Comparison of ENCODE assay signal across 9 mouse cellular contexts in the genomic region with DNA sequence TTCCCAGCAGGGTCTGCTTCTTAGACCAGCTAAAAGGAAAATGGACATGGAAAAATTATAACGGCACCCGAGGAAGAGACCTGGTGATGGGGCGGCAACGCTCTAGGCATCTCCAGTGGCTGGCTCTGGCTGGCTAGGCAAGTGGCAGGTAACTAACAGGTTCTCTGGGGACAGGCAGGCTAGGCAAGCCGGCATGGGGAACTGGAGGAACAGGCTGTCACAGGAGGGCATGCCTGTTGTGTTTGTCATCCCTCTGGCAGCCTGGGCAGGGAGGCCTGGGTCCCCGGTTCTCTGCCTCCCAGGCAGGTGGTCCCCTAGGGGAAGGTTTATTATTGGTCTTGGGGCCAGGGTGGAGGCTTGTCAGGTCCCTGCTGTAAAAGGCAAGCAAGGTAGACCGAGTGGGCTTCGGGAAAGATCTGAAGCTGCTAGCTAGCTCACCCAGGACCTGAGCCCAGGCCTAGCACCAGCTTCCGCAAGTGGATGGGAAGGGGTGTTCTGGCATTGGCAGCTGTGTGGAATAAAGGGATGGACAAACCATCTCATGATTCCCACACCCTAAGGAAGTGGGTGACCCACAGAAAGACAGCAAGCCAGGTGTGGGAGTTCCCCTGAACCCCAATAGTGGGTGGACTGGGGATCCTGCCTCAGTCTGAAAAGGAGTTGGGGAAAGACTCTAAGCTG. TPM values are rescaled to one million over a fixed set of nuclear protein-coding genes. Genes with fewer than 3 reads are reported as not detected.
DNase-seq lines count a peak whose midpoint lies in the region; ATAC-seq and TF ChIP-seq lines count a peak whose summit lies in the region.
"Had no signal": no experiment of that assay in that cellular context is flagged by ENCODE, and none has a peak within 500 bp of the region (broad histone marks: within the 10 kb centered on the region; RNA-seq: fewer than 3 reads in every experiment).

No protein-coding gene starts in this region.

- no peak for DNase-seq in heart, adult 2 months
- DNase-seq in embryonic facial prominence, embryonic 10.5 days (ENCODE audit: low spot score): peak; percentile 32
- DNase-seq in hindbrain, postnatal 0 days (ENCODE audit: low spot score): no peak
- DNase-seq in testis, postnatal 10 days (ENCODE audit: low spot score): no peak
- no peak for DNase-seq in spleen, postnatal 4 days (ENCODE audit: low spot score in 2 of 2)
- no peak for DNase-seq in adrenal gland, postnatal 10 days

- no peak overlapping the region for H3K4me3 ChIP-seq in heart, embryonic 16.5 days (ENCODE audit: low read length)
- no peak overlapping the region for H3K4me3 ChIP-seq in heart, adult 2 months
- peak overlapping the region; percentile 80 for H3K4me3 ChIP-seq in embryonic facial prominence, embryonic 10.5 days
- H3K4me3 ChIP-seq in hindbrain, postnatal 0 days (ENCODE audit: low read length): peak overlapping the region; percentile 86
- H3K4me3 ChIP-seq in midbrain, embryonic 16.5 days (ENCODE audit: low read depth, low read length): peak overlapping the region; percentile 92

- peak overlapping the region; percentile 10 for H3K27ac ChIP-seq in heart, embryonic 16.5 days (ENCODE audit: low read length)
- H3K27ac ChIP-seq in heart, adult 2 months: no peak overlapping the region
- H3K27ac ChIP-seq in embryonic facial prominence, embryonic 10.5 days (replicated peaks): peak overlapping the region; percentile 90
- H3K27ac ChIP-seq in hindbrain, postnatal 0 days: peak overlapping the region; percentile 88
- H3K27ac ChIP-seq in midbrain, embryonic 16.5 days (ENCODE audit: low read length): peak overlapping the region; percentile 23; the same call in 1 of the 2 replicates

- no peak for ATAC-seq in heart, embryonic 16.5 days (replicated peaks; ENCODE audit: extremely low read depth, insufficient read depth, low FRiP score)
- ATAC-seq in hindbrain, postnatal 0 days: no peak
- no peak for ATAC-seq in midbrain, embryonic 16.5 days

- intact Hi-C loops in heart, adult 2 months (cut with DNase I): loop anchor here (5.0 kb wide), 1 partner anchor 35 kb away; the partner anchor contains the start of gene 4930404H24Rik

- H3K79me2 ChIP-seq in heart, adult 2 months (replicated peaks; ENCODE audit: control insufficient read depth, insufficient read depth, low read length): no peaks in the 10 kb centered on the region

- peaks cover 41% of the 10 kb centered on the region for H3K4me1 ChIP-seq in heart, embryonic 16.5 days (ENCODE audit: control insufficient read depth, insufficient read depth, low read length)
- no peaks in the 10 kb centered on the region for H3K4me1 ChIP-seq in heart, adult 2 months (ENCODE audit: control insufficient read depth, insufficient read depth, low read length)
- peaks cover 76% of the 10 kb centered on the region for H3K4me1 ChIP-seq in embryonic facial prominence, embryonic 10.5 days
- H3K4me1 ChIP-seq in hindbrain, postnatal 0 days (ENCODE audit: insufficient read depth, low read length): peaks cover 15% of the 10 kb centered on the region; the same call in 1 of the 2 replicates
- H3K4me1 ChIP-seq in midbrain, embryonic 16.5 days (ENCODE audit: control insufficient read depth, insufficient read depth, low read length): peaks cover 43% of the 10 kb centered on the region

- no peak for TF ChIP-seq EP300 in heart, adult 2 months (IDR thresholded peaks at IDR 0.05; ENCODE audit: insufficient read depth, low read depth, low read length)

- no peak for TF ChIP-seq POLR2A in heart, adult 2 months (IDR thresholded peaks at IDR 0.05; ENCODE audit: insufficient read depth, low read depth, low read length)

- no peak overlapping the region for H3K4me2 ChIP-seq in heart, embryonic 16.5 days (ENCODE audit: low read depth, low read length)
- H3K4me2 ChIP-seq in hindbrain, postnatal 0 days (ENCODE audit: low read depth, low read length): peak overlapping the region; percentile 69
- H3K4me2 ChIP-seq in midbrain, embryonic 16.5 days (ENCODE audit: low read length): peak overlapping the region; percentile 91

- 61% methylated on average over 9 of the region's 9 CpGs for WGBS in heart, embryonic 16.5 days
- 72% methylated on average over 9 of the region's 9 CpGs for WGBS in heart, adult 2 months
- WGBS in embryonic facial prominence, embryonic 10.5 days: 44% methylated on average over 9 of the region's 9 CpGs
- WGBS in hindbrain, postnatal 0 days: 42% methylated on average over 9 of the region's 9 CpGs
- 37% methylated on average over 9 of the region's 9 CpGs for WGBS in midbrain, embryonic 16.5 days

- no peak for TF ChIP-seq CTCF in heart, adult 2 months (IDR thresholded peaks at IDR 0.05)
- TF ChIP-seq CTCF in hindbrain, postnatal 0 days (IDR thresholded peaks at IDR 0.05; ENCODE audit: low read depth): no peak

- no peaks in the 10 kb centered on the region for H3K36me3 ChIP-seq in heart, embryonic 16.5 days (ENCODE audit: control insufficient read depth, insufficient read depth)
- no peaks in the 10 kb centered on the region for H3K36me3 ChIP-seq in heart, adult 2 months (ENCODE audit: control insufficient read depth, insufficient read depth, low read length)
- no peaks in the 10 kb centered on the region for H3K36me3 ChIP-seq in embryonic facial prominence, embryonic 10.5 days (replicated peaks)
- H3K36me3 ChIP-seq in hindbrain, postnatal 0 days (ENCODE audit: insufficient read depth, low read length): no peaks in the 10 kb centered on the region
- no peaks in the 10 kb centered on the region for H3K36me3 ChIP-seq in midbrain, embryonic 16.5 days (ENCODE audit: control insufficient read depth, insufficient read depth, low read length)

- H3K27me3 ChIP-seq in heart, embryonic 16.5 days (ENCODE audit: control insufficient read depth, insufficient read depth, low read length): peaks cover 3% of the 10 kb centered on the region; the same call in 1 of the 2 replicates
- peaks cover 5% of the 10 kb centered on the region; the same call in 1 of the 2 replicates for H3K27me3 ChIP-seq in heart, adult 2 months (ENCODE audit: control insufficient read depth, insufficient read depth, low read length)
- peaks cover 96% of the 10 kb centered on the region for H3K27me3 ChIP-seq in embryonic facial prominence, embryonic 10.5 days (replicated peaks; ENCODE audit: low read depth, poor library complexity, severe bottlenecking)
- H3K27me3 ChIP-seq in hindbrain, postnatal 0 days (ENCODE audit: insufficient read depth, low read length): no peaks in the 10 kb centered on the region
- no peaks in the 10 kb centered on the region for H3K27me3 ChIP-seq in midbrain, embryonic 16.5 days (ENCODE audit: control insufficient read depth, insufficient read depth, low read depth, low read length)

- no peaks in the 10 kb centered on the region for H3K9me3 ChIP-seq in heart, embryonic 16.5 days (replicated peaks; ENCODE audit: control insufficient read depth, low read length)
- no peaks in the 10 kb centered on the region for H3K9me3 ChIP-seq in embryonic facial prominence, embryonic 10.5 days
- H3K9me3 ChIP-seq in hindbrain, postnatal 0 days (ENCODE audit: low read length): no peaks in the 10 kb centered on the region
- H3K9me3 ChIP-seq in midbrain, embryonic 16.5 days (replicated peaks; ENCODE audit: control insufficient read depth, low read length, poor library complexity, severe bottlenecking): no peaks in the 10 kb centered on the region

- no peak overlapping the region for H3K9ac ChIP-seq in heart, embryonic 16.5 days (ENCODE audit: low read length)
- H3K9ac ChIP-seq in heart, adult 2 months (ENCODE audit: low read depth, low read length): no peak overlapping the region
- H3K9ac ChIP-seq in hindbrain, postnatal 0 days (replicated peaks; ENCODE audit: low read length): peak overlapping the region; percentile 92; the same call in 1 of the 2 replicates
- H3K9ac ChIP-seq in midbrain, embryonic 16.5 days (ENCODE audit: low read depth, low read length): peak overlapping the region; percentile 97

RNA-seq across cellular contexts. Expression of gene Nol4l, which starts 2.8 kb away (rescaled TPM):
- 7.0 and 8.5 TPM in 2 replicates for polyA plus RNA-seq in heart, embryonic 16.5 days (2015; fragmentation: Nextera tagmentation; extraction: Ambion mirVana)
- 1 to 10 TPM; 3.5 to 4.4 TPM for total RNA-seq in heart, adult 2 months (2021)
- 3.9 and 4.0 TPM in 2 replicates for polyA plus RNA-seq in heart, adult 2 months (2012; rRNA removed)
- polyA plus RNA-seq in embryonic facial prominence, embryonic 10.5 days (2016; fragmentation: Nextera tagmentation; extraction: Ambion mirVana): 23.5 and 23.7 TPM in 2 replicates
- 68.3 and 80.8 TPM in 2 replicates for total RNA-seq in hindbrain, postnatal 0 days (2014; rRNA removed)
- polyA plus RNA-seq in hindbrain, postnatal 0 days (2015; fragmentation: Nextera tagmentation; extraction: Ambion mirVana): 23.7 and 24.2 TPM in 2 replicates
- polyA plus RNA-seq in midbrain, embryonic 16.5 days (2015; fragmentation: Nextera tagmentation; extraction: Ambion mirVana): 39.9 and 47.5 TPM in 2 replicates
- 10 to 100 TPM; 14.1 to 21.3 TPM for total RNA-seq in adrenal gland, postnatal 10 days (2021)

RNA-seq across cellular contexts. Expression of gene 4930404H24Rik, which starts 34.4 kb away (rescaled TPM):
- not detected in 2 replicates for polyA plus RNA-seq in heart, embryonic 16.5 days (2015; fragmentation: Nextera tagmentation; extraction: Ambion mirVana)
- total RNA-seq in heart, adult 2 months (2021): not detected
- polyA plus RNA-seq in heart, adult 2 months (2012; rRNA removed): not detected in 2 replicates
- polyA plus RNA-seq in embryonic facial prominence, embryonic 10.5 days (2016; fragmentation: Nextera tagmentation; extraction: Ambion mirVana): not detected in 2 replicates
- total RNA-seq in hindbrain, postnatal 0 days (2014; rRNA removed): not detected in 2 replicates
- polyA plus RNA-seq in hindbrain, postnatal 0 days (2015; fragmentation: Nextera tagmentation; extraction: Ambion mirVana): not detected in 2 replicates
- polyA plus RNA-seq in midbrain, embryonic 16.5 days (2015; fragmentation: Nextera tagmentation; extraction: Ambion mirVana): not detected in 2 replicates
- not detected for total RNA-seq in adrenal gland, postnatal 10 days (2021)
- polyA plus RNA-seq: large intestine, adult 2 months had no signal

Comparison
In these comparisons a context has a peak if more than half of its experiments do, and no peak if none do; other contexts are left out.
1. H3K4me3 ChIP-seq: peak in embryonic facial prominence, embryonic 10.5 days (single experiment), hindbrain, postnatal 0 days (single experiment) and midbrain, embryonic 16.5 days (single experiment); none in heart, embryonic 16.5 days (single experiment) and heart, adult 2 months (single experiment).
2. H3K9ac ChIP-seq: peak in hindbrain, postnatal 0 days (single experiment) and midbrain, embryonic 16.5 days (single experiment); none in heart, embryonic 16.5 days (single experiment) and heart, adult 2 months (single experiment).